Mouse (Mus musculus) thymus, adult 2 months (tissue): ENCODE measurements at regions not wholly inside any gene's neighbourhood (a gene's known extent, or its start where the extent isn't known, plus 50 kb on each side); places are given as distances from the start of the nearest gene placed in this dataset.

ENCODE experiments used
- CTCF ChIP-seq: fragments of 200-500 bp; IDR thresholded peaks from 2 replicates; pipeline ENCODE4 v1.5.1; 2012; ENCODE audit warnings: mild to moderate bottlenecking, control low read depth, low read length, moderate library complexity, borderline replicate concordance; ENCODE audit not compliant: control insufficient read depth, poor library complexity, insufficient read depth; ENCODE audit errors: extremely low read depth
- POLR2A ChIP-seq: fragments of 200-500 bp; IDR thresholded peaks from 2 replicates; pipeline ENCODE4 v1.6.1; 2012; ENCODE audit warnings: mild to moderate bottlenecking, low read length, control low read depth, moderate library complexity; ENCODE audit not compliant: control insufficient read depth, poor library complexity, insufficient read depth; ENCODE audit errors: extremely low read depth

- TF ChIP-seq CTCF, result no peak
- no peak for TF ChIP-seq POLR2A
Observed at GRCm38 (mm10) chr6:3201107-3201506, 198.3 kb downstream of the Samd9l start.
